Mouse (Mus musculus) olfactory bulb, adult 2 months (tissue): ENCODE data around the gene Cyp26b1. TPM values are rescaled to one million over a fixed set of nuclear protein-coding genes. Genes with fewer than 3 reads are reported as not detected.
"Not testable (repeated sequence)": the region's sequence is repeated elsewhere in the genome, so short reads cannot be mapped to it uniquely, and the experiment has no call there.

ENCODE experiments used
- H3K27ac ChIP-seq: fragments of 200-500 bp; 2 replicates; pipeline ENCODE4 v1.5.1; 2012; ENCODE audit warnings: low read depth, low read length; ENCODE audit not compliant: insufficient read depth
- H3K4me1 ChIP-seq: fragments of 200-500 bp; 2 replicates; pipeline ENCODE4 v1.6.1; 2012; ENCODE audit warnings: low read length; ENCODE audit not compliant: control insufficient read depth, insufficient read depth
- H3K4me3 ChIP-seq: fragments of 200-500 bp; 2 replicates; pipeline ENCODE4 v1.5.1; 2012; ENCODE audit warnings: mild to moderate bottlenecking, low read depth, low read length, moderate library complexity; ENCODE audit not compliant: insufficient read depth
- CTCF ChIP-seq: fragments of 200-500 bp; IDR thresholded peaks from 2 replicates; pipeline ENCODE4 v1.5.1; 2012; ENCODE audit warnings: low read depth, mild to moderate bottlenecking, low read length, moderate library complexity; ENCODE audit not compliant: insufficient read depth
- POLR2A ChIP-seq: fragments of 200-500 bp; IDR thresholded peaks from 2 replicates; pipeline ENCODE4 v1.6.1; 2012; ENCODE audit warnings: mild to moderate bottlenecking, low read depth, low read length, moderate library complexity; ENCODE audit not compliant: insufficient read depth
- WGBS: fragments of 180-500 bp; shearing (Covaris S2); methylation state at CpG from one replicate; pipeline ENCODE4 v1.1.7; 2018; 5-methylcytosine and 5-hydroxymethylcytosine counted together
- polyA plus RNA-seq: library from polyadenylated mRNA; stranded (reverse); fragments of >200 nt; gene quantifications from 2 replicates; pipeline ENCODE4 v1.2.4, GENCODE M21; 2012; ENCODE audit warnings: low replicate concordance; ENCODE audit not compliant: missing spikeins, insufficient read depth, insufficient read length

Gene Cyp26b1
- polyA plus RNA-seq, 1 experiment = not detected

DNA sequence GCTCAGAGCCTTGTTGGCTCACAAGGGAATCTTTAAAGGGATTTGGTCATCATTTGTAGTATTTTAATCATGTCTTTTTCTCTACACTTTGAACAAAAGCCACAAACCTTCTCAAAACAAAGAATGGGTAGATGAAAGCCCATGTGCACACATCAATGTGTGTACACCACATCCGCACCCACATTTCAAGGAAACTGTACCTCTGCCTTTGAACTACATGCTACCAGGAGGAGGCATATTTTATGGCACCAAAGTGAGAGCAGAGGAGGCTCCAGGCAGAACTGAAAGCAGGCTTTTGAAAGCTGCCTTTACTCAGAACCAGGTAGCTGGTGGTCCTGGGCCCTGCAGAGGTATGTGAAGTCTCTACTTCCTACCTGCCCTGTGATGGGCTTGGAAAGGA is 23.3 kb upstream of the Cyp26b1 start:
- H3K4me3 ChIP-seq = no peak overlapping the region
- TF ChIP-seq POLR2A (no peak), CTCF (no peak)
- 98% methylated on average over 1 of the region's 1 CpGs for whole genome bisulfite sequencing
- H3K4me1 ChIP-seq = no peaks in the 10 kb centered on the region
- H3K27ac ChIP-seq = no peak overlapping the region

GRCm38 (mm10) chr6:84616586-84616985 is 22.9 kb upstream of the Cyp26b1 start:
- Histone ChIP-seq H3K4me1 (no peaks in the 10 kb centered on the region), H3K4me3 (no peak overlapping the region), H3K27ac (no peak overlapping the region)
- 71% methylated on average over 1 of the region's 1 CpGs for WGBS
- TF ChIP-seq CTCF (no peak), POLR2A (no peak)

- TF ChIP-seq CTCF (no peak), POLR2A (no peak)
- H3K27ac ChIP-seq = no peak overlapping the region
- H3K4me1 ChIP-seq = no peaks in the 10 kb centered on the region
- H3K4me3 ChIP-seq = no peak overlapping the region
- 85% methylated on average over 3 of the region's 3 CpGs for WGBS
These were observed 19.9 kb upstream of the Cyp26b1 start for GRCm38 (mm10) chr6:84613561-84613960.

- 44% methylated on average over 1 of the region's 1 CpGs for WGBS
- TF ChIP-seq POLR2A (no peak), CTCF (no peak)
- H3K4me3 ChIP-seq = no peak overlapping the region
These were observed 7.6 kb upstream of the Cyp26b1 start for GRCm38 (mm10) chr6:84601136-84601889.

DNA sequence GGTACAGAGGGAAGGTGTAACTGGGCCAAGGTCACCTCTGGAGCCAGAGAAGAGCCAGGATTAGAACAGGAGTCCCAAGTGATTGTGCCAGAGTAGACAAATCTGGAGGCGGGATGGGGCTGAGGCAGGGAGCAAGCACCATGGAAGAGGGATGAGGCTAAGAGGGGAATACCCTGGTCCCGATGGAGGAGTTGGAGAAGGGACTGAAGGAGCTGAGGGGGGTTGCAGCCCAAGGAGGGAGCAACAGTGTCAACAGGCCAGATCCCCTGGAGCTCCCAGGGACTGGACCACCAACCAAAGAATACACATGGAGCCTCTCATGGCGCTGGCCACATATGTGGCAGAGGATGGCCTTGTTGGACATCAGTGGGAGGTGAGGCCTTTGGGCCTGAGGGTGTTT is 5.6 kb upstream of the Cyp26b1 start:
- H3K4me1 ChIP-seq, H3K27ac ChIP-seq, H3K4me3 ChIP-seq: not testable (repeated sequence)
- WGBS = 97% methylated on average over 3 of the region's 3 CpGs

More at GRCm38 (mm10) chr6:84601136-84601889, 7.6 kb upstream of the Cyp26b1 start:
- Histone ChIP-seq H3K27ac (no peak overlapping the region), H3K4me1 (no peaks in the 10 kb centered on the region)

DNA sequence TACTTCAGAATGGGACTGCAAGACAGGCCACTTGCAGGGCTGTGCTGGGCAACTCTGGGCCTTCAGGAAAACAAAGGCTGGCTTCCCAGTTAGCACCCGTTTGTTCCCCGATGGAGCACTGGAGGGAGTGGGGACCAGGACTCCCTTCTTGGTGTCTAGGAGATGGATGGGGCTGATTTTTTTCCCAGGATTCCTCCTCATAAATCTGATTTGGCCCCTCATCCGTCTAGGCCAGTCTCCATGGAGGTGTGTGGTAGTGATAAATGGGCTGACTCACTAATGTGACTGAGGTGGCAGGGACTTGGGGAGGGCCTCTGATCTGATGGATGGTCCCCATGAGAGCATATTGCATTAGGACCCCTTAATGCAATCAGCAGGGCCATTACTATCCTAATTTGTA is 5.0 kb upstream of the Cyp26b1 start:
- H3K4me1 ChIP-seq = no peaks in the 10 kb centered on the region
- H3K4me3 ChIP-seq = no peak overlapping the region
- WGBS = 90% methylated on average over 3 of the region's 3 CpGs
- H3K27ac ChIP-seq = no peak overlapping the region
- TF ChIP-seq CTCF (no peak), POLR2A (no peak)

- H3K4me3 ChIP-seq = no peak overlapping the region
- H3K27ac ChIP-seq = no peak overlapping the region
- WGBS = 70% methylated on average over 3 of the region's 3 CpGs
- no peak for TF ChIP-seq CTCF
- no peak for TF ChIP-seq POLR2A
- H3K4me1 ChIP-seq = peaks cover 4% of the 10 kb centered on the region; the same call in 1 of the 2 replicates
These were observed 918 bp upstream of the Cyp26b1 start for GRCm38 (mm10) chr6:84594626-84595025.

- Histone ChIP-seq H3K27ac (no peak overlapping the region), H3K4me1 (peaks cover 24% of the 10 kb centered on the region), H3K4me3 (no peak overlapping the region)
- WGBS = 79% methylated on average over 6 of the region's 6 CpGs
- TF ChIP-seq POLR2A (no peak), CTCF (no peak)
These were observed 2.6 kb downstream of the Cyp26b1 start for GRCm38 (mm10) chr6:84590961-84591745.
